Mouse (Mus musculus): ENCODE measurements around the gene Gnai2.
"Not testable (repeated sequence)": the region's sequence is repeated elsewhere in the genome, so short reads cannot be mapped to it uniquely, and the experiment has no call there.

Gnai2 gene

DNA sequence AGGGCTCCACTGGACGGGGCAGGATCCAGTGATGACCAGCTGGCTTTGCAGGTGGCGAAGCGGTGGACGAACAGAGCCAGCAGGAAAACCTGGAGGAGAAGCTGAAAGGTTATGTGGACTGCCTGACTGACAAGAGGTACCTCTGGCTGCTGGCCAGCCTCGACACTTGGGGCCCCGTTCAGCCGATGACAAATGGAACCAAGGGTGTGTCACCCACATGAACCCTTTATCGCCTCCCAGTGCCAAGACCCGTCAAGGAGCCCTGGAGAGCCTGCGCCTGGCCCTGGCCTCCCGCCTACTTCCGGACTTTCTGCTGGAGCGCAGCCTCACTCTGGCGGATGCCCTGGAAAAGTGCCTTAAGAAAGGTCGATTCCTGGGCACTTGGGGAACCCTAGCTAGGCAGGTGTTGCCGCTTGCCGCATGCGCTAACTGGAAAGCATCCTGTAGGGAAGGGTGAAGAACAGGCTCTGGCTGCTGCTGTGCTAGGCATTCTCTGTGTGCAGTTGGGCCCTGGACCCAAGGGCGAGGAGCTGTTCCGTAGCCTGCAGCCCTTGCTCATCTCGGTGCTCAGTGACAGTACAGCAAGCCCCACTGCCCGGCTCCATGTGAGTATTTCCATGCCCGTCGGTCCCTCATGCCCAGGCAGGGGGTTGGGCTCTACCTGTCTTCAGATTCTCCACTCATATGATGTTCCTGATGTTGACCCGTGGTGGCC, 45.0 kb downstream of the Gnai2 start:
- DNase-seq (ENCODE audit: low read depth, low spot score) = no peak

GRCm38 (mm10) chr9:107587833-107588639, 47.1 kb downstream of the Gnai2 start:
- DNase-seq (ENCODE audit: low read depth, low spot score) = no peak

GRCm38 (mm10) chr9:107586974-107587832, 48.0 kb downstream of the Gnai2 start, which contains the start of gene Ifrd2:
Gene Ifrd2, plus strand, starts transcription at chr9:107587642.
- DNase-seq (ENCODE audit: low read depth, low spot score) = peak; percentile 95

DNA sequence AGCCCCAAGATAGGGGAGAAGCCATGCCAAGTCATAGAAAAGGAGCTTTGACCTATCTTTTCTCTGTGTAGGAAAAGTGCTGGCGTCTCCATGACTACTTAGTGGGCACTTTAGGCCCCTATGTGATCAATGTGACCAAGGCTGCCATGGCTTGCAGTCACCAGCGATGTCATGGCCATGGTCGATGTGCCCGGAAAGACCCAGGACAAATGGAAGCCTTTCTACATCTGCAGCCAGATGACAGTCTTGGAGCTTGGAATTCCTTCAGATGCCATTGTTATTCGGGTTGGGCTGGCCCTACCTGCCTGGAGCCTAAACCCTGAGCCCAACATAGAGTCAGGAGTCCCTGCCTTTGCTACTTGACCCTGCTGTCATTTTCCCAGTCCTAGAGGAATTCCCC, 48.7 kb downstream of the Gnai2 start:
- no peak for DNase-seq (ENCODE audit: low read depth, low spot score)

- DNase-seq (ENCODE audit: low read depth, low spot score) = no peak
Measured at GRCm38 (mm10) chr9:107583174-107583573, 52.0 kb downstream of the Gnai2 start.

- DNase-seq (ENCODE audit: low read depth, low spot score) = no peak
Measured at GRCm38 (mm10) chr9:107582509-107583062, 52.6 kb downstream of the Gnai2 start.

- DNase-seq (ENCODE audit: low read depth, low spot score) = no peak
Measured at GRCm38 (mm10) chr9:107581584-107581983, 53.6 kb downstream of the Gnai2 start.

- DNase-seq (ENCODE audit: low read depth, low spot score) = no peak
Measured at GRCm38 (mm10) chr9:107580501-107581317, 54.5 kb downstream of the Gnai2 start, which contains the start of gene Hyal3. Gene Hyal3, plus strand, starts transcription at chr9:107580818.

GRCm38 (mm10) chr9:107579023-107579900, 55.9 kb downstream of the Gnai2 start:
- DNase-seq (ENCODE audit: low read depth, low spot score) = no peak

GRCm38 (mm10) chr9:107578587-107578986, 56.6 kb downstream of the Gnai2 start, which contains the start of gene Naa80:
Gene Naa80, plus strand, starts transcription at chr9:107578887.
- DNase-seq (ENCODE audit: low read depth, low spot score) = no peak

DNA sequence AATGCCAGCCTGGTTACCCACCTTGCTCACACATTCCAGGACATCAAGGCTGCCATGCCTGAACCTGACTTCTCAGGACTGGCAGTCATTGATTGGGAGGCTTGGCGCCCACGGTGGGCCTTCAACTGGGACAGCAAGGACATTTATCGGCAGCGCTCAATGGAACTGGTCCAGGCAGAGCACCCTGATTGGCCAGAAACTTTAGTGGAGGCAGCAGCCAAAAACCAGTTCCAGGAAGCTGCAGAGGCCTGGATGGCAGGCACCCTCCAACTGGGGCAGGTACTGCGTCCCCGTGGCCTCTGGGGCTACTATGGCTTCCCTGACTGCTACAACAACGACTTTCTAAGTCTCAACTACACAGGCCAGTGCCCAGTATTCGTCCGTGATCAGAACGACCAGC, 57.3 kb downstream of the Gnai2 start:
- no peak for DNase-seq (ENCODE audit: low read depth, low spot score)

DNA sequence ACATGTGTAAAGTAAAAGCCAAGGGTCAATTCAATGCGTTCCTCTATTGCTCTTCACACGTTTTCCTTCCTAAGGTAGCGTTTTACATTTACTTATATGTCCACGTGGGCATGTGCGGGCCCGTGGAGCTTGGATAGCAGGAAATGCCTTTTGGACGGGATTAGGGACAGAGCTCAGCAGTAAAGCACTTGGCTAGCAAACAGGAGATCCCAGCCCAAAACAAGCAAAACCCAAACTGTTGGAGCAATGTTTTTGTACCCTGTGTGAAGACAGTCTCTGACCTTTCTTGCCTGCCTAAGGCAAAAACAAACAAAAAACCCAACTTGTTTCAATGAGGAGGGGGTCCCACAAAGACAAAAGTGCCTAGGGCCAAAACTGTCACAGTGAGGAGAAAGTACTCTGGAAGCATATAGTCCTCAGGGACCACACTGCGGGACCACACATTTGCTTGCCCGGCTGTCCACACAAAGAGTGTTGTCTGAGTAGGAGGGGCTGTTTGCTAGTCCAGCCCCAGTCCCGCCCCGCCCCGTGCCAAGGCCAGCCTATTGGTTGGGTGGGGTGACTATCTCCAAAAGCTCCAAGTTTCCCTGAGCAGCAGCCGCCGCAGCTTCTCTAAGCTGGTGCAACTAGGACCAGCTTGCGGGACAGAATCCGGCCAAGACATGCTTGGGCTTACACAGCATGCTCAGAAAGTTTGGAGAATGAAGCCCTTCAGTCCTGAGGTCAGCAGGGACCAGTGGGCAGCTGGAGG, 58.6 kb downstream of the Gnai2 start, which contains the start of gene Hyal1:
TSS of gene Hyal1 (plus strand) at position 571 of the 751 bp plus-strand sequence.
- no peak for DNase-seq (ENCODE audit: low read depth, low spot score)

GRCm38 (mm10) chr9:107575579-107576356, 59.4 kb downstream of the Gnai2 start:
- DNase-seq (ENCODE audit: low read depth, low spot score) = no peak

GRCm38 (mm10) chr9:107573774-107574173, 61.4 kb downstream of the Gnai2 start:
- not testable (repeated sequence) for DNase-seq (ENCODE audit: low read depth, low spot score)

GRCm38 (mm10) chr9:107572327-107572662, 62.9 kb downstream of the Gnai2 start:
- no peak for DNase-seq (ENCODE audit: low read depth, low spot score)

DNA sequence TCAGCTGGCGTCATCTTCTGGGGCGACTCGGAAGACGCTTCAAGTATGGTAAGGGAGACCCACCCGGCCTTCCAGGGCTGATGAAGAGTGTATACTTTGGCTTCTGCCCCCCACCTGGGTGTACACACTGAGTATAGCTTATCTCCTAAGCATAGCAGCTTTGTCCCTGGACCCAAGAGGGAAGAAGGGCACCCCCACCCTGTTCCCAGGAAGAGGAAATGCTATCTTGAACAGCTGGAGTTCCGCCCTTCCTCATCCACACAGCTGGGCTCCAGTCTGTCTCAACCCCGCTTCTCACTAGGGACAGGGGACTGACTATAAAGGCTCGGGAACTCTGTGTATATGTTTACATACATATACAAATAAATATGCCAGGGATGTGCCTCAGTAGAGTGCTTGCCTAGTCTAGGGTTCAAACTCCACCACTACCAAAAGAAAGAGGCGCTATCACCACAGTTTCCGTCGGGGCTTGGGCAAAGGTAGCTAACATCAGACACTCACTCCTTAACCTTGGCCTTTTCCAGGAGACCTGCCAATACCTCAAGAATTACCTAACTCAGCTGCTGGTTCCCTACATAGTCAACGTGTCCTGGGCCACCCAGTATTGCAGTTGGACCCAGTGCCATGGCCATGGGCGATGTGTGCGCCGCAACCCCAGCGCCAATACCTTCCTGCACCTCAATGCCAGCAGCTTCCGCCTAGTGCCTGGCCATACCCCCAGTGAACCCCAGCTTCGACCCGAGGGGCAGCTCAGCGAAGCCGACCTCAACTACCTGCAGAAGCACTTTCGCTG, 63.4 kb downstream of the Gnai2 start:
- no peak for DNase-seq (ENCODE audit: low read depth, low spot score)

DNA sequence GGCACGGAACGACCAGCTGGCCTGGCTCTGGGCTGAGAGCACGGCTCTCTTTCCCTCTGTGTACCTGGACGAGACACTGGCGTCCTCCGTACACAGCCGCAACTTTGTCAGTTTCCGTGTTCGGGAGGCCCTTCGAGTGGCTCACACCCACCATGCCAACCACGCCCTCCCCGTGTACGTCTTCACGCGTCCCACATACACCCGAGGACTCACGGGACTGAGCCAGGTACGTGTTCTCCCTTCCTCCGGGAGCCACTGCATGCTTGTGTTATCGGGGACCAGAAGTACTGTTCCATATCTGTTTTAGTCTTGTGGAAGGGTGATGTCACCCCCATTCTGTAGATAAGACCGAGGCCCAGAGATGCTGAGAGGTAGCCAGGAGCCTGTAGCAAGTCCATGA, 64.3 kb downstream of the Gnai2 start:
- DNase-seq (ENCODE audit: low read depth, low spot score) = no peak

Measured in retina, postnatal 7 days (tissue).